Mouse (Mus musculus) cerebellum, adult 2 months (tissue): ENCODE data around the gene Gpatch4.

ENCODE experiments used
- CTCF ChIP-seq: fragments of 200-500 bp; IDR thresholded peaks from 2 replicates; pipeline ENCODE4 v1.5.1; 2011; ENCODE audit warnings: low read depth, mild to moderate bottlenecking, control low read depth, low read length, moderate library complexity, borderline replicate concordance; ENCODE audit not compliant: insufficient read depth
- POLR2A ChIP-seq: fragments of 200-500 bp; IDR thresholded peaks from 2 replicates; pipeline ENCODE4 v1.6.1; 2011; ENCODE audit warnings: low read length, control low read depth, borderline replicate concordance; ENCODE audit not compliant: insufficient read depth

DNA sequence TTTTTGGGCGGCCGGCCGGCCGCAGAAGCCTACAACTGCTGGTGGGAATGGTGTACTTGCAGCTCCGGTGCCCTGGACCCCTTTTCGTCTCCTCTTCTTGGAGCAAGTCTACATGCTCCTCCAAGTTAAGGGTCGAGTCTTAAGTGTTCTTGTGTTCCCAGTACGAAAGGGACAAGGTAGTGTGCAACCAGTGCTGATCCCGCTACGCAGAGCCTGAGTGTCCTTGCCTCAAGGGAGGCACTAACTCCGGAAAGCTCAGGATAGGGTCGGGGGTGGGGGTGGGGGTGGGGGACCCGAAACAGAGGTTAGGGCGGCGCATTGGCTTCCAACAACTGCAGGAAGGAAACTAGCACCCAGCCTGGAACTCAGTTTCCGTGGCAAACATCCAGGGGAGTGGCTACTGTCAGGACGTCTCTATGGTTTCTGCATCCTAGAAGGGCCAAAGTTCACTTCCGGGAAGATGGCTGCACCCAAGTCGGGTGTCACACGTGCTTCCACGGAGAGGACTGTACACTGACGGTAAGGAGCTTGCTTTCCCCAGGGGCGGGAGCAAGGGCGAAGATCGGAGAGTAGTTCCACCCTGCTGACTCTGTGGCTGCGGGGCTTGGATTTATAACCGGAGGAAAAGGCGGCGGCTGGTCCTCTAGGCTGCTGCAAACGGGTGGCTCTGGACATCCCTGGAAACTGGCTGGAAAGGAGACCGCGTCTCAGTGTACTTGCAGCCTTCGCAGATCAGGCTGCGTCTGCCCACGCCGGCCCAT is at the start of gene Gpatch4:
- peak; percentile 53; the same call in 1 of the 2 replicates for TF ChIP-seq POLR2A
- TF ChIP-seq CTCF = no peak
